Comparison of ENCODE assay signal across 8 mouse cellular contexts in genomic region chr7:83584639-83585471, GRCm38 (mm10). TPM values are rescaled to one million over a fixed set of nuclear protein-coding genes. Genes with fewer than 3 reads are reported as not detected.
DNase-seq lines count a peak whose midpoint lies in the region; ATAC-seq and TF ChIP-seq lines count a peak whose summit lies in the region.

Gene Tmc3, plus strand, starts transcription at chr7:83584927.

- H3K4me3 ChIP-seq in bone marrow, adult 2 months (replicated peaks; ENCODE audit: control insufficient read depth, low read depth, low read length), result no peak within 1 kb of the TSS
- H3K4me3 ChIP-seq in midbrain, embryonic 13.5 days (replicated peaks), result no peak within 1 kb of the TSS

- H3K4me2 ChIP-seq in midbrain, embryonic 13.5 days (replicated peaks), result no peak within 1 kb of the TSS

- no peak for TF ChIP-seq POLR2A in bone marrow, adult 2 months (IDR thresholded peaks at IDR 0.05; ENCODE audit: borderline replicate concordance, control insufficient read depth, low read depth, low read length)

- ATAC-seq in midbrain, embryonic 13.5 days, result peak; percentile 17; the same call in 1 of the 2 replicates

- no peaks in the 10 kb centered on the region for H3K27me3 ChIP-seq in midbrain, embryonic 13.5 days

- no peaks in the 10 kb centered on the region for H3K4me1 ChIP-seq in bone marrow, adult 2 months (ENCODE audit: control insufficient read depth, insufficient read depth, low read length)
- peaks cover 14% of the 10 kb centered on the region for H3K4me1 ChIP-seq in midbrain, embryonic 13.5 days (replicated peaks)

- DNase-seq in embryo, embryonic 10 days (ENCODE audit: low spot score), result peak; percentile 55
- no peak for DNase-seq in embryo, embryonic 9.5 days (ENCODE audit: extremely low spot score)
- peak; percentile 43 for DNase-seq in fibroblast of lung, adult 2 months (ENCODE audit: low read depth)
- DNase-seq in heart, postnatal 4 days, result peak; percentile 71
- peak; percentile 56 to 59 for DNase-seq in layer of hippocampus, postnatal 36 days
- DNase-seq in urinary bladder, postnatal 4 days (ENCODE audit: low spot score in 2 of 2), result peak; percentile 61 to 68

- no peak within 1 kb of the TSS for H3K9ac ChIP-seq in midbrain, embryonic 13.5 days (replicated peaks)

- TF ChIP-seq CTCF in bone marrow, adult 2 months (IDR thresholded peaks at IDR 0.05; ENCODE audit: control insufficient read depth, insufficient read depth, low read length), result no peak

- no peaks in the 10 kb centered on the region for H3K36me3 ChIP-seq in midbrain, embryonic 13.5 days

- H3K9me3 ChIP-seq in midbrain, embryonic 13.5 days, result no peaks in the 10 kb centered on the region

- 36% methylated on average over 11 of the region's 11 CpGs for WGBS in bone marrow, adult 2 months
- WGBS in midbrain, embryonic 13.5 days, result 58% methylated on average over 11 of the region's 11 CpGs

- peak within 1 kb of the TSS; percentile 6; the same call in 1 of the 2 replicates for H3K27ac ChIP-seq in bone marrow, adult 2 months (ENCODE audit: control insufficient read depth, insufficient read depth, low read depth, low read length, poor library complexity)
- H3K27ac ChIP-seq in midbrain, embryonic 13.5 days, result no peak within 1 kb of the TSS

RNA-seq across cellular contexts. Expression of gene Tmc3, which starts in this region (rescaled TPM):
- 0.65 and 0.86 TPM in 2 replicates for polyA plus RNA-seq in bone marrow, adult 2 months (2011; ENCODE audit: insufficient read depth, insufficient read length, low replicate concordance, missing spikeins)
- total RNA-seq in heart, postnatal 4 days (2021), result 1 to 10 TPM; 2.3 to 2.4 TPM
- under 1 TPM; 0.22 to 0.23 TPM for total RNA-seq in layer of hippocampus, postnatal 36 days (2021)
- 0.40 and 0.54 TPM in 2 replicates for polyA plus RNA-seq in midbrain, embryonic 13.5 days (2015; fragmentation: Nextera tagmentation; extraction: Ambion mirVana)

Comparison
In these comparisons a context has a peak if more than half of its experiments do, and no peak if none do; other contexts are left out.
1. Peak in DNase-seq in layer of hippocampus, postnatal 36 days; RNA of the gene not detected or under 1 TPM.
2. Peak in ATAC-seq in midbrain, embryonic 13.5 days; RNA of the gene not detected or under 1 TPM.